Mouse (Mus musculus) CH12.LX (cell line): ENCODE measurements at regions not wholly inside any gene's neighbourhood (a gene's known extent, or its start where the extent isn't known, plus 50 kb on each side); places are given as distances from the start of the nearest gene placed in this dataset.

Experiments
- CTCF ChIP-seq, 2 experiments: IDR thresholded peaks in 1 of 2; conservative IDR thresholded peaks in 1 of 2; 2 replicates each; pipeline ENCODE4 v1.5.1; 2011 to 2012; ENCODE audit warnings: low read depth in 2 of 2, low read length in 2 of 2, improper control_type of control experiment in 1 of 2, inconsistent platforms in 1 of 2, mild to moderate bottlenecking in 1 of 2, moderate library complexity in 1 of 2
- ETS1 ChIP-seq: conservative IDR thresholded peaks from 2 replicates; pipeline ENCODE4 v1.6.1; 2012; ENCODE audit warnings: low read depth, mild to moderate bottlenecking, inconsistent platforms, low read length, improper control_type of control experiment, moderate library complexity
- POLR2A ChIP-seq: IDR thresholded peaks from 2 replicates; pipeline ENCODE4 v1.6.1; 2011; ENCODE audit warnings: low read depth, mild to moderate bottlenecking, improper control_type of control experiment, low read length
- RCOR1 ChIP-seq: conservative IDR thresholded peaks from 2 replicates; pipeline ENCODE4 v1.6.1; 2012; ENCODE audit warnings: low read depth, mild to moderate bottlenecking, inconsistent platforms, low read length, improper control_type of control experiment
- USF1 ChIP-seq: IDR thresholded peaks from 2 replicates; pipeline ENCODE4 v1.6.1; 2014; ENCODE audit warnings: low read depth, mild to moderate bottlenecking, inconsistent platforms, low read length, improper control_type of control experiment
- ZKSCAN1 ChIP-seq: IDR thresholded peaks from 2 replicates; pipeline ENCODE4 v1.6.1; 2012; ENCODE audit warnings: low read depth, inconsistent platforms, low read length, improper control_type of control experiment, borderline replicate concordance

DNA sequence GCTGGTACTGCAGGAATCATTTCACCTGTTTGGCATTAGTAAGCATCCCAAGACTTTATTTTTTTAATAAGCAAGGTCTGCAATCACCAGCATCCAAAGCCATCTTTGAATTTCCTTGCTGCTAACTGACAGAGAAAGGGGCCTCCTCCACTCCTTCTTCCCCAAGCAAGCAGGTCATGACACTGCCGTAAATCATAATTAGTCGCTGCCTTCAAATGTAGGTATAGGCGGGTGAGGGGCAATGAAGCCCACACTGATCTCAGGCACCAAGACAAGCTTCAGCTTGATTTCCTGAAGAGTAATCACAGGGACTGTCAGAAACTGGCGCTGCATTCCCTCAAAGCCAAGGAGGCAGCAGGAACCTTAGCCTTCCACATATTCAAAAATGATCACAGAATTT, 73.3 kb upstream of the Ptprt start:
- TF ChIP-seq CTCF (conservative IDR thresholded peaks at IDR 0.05 in 1 of 2, IDR thresholded peaks at IDR 0.05 in 1 of 2; ENCODE audit: low read depth in 2 of 2, low read length in 2 of 2) (no peak), ZKSCAN1 (no peak), ETS1 (no peak), RCOR1 (no peak), POLR2A (no peak), USF1 (no peak)
